Mouse (Mus musculus) embryonic facial prominence, embryonic 14.5 days (tissue): Measurements from ENCODE around the gene Gkap1. TPM values are rescaled to one million over a fixed set of nuclear protein-coding genes. Genes with fewer than 3 reads are reported as not detected.

Experiments used
- ATAC-seq: fragments of 200-750 bp; cut with Nextera tagmentation; 2 replicates; pipeline ENCODE4 v1.8.0; 2017; ENCODE audit warnings: low read depth, moderate number of reproducible peaks, moderate TSS enrichment
- DNase-seq: peaks from one replicate; pipeline ENCODE4 v3.0.0-alpha.2; 2015; ENCODE audit warnings: low spot score
- H3K27ac ChIP-seq: fragments of 300-500 bp; sonication (generic); replicated peaks from 2 replicates; pipeline ENCODE4 v1.5.1; 2014; ENCODE audit warnings: low read depth, mild to moderate bottlenecking, low read length, moderate library complexity
- H3K27me3 ChIP-seq: fragments of 300-500 bp; sonication (generic); replicated peaks from 2 replicates; pipeline ENCODE4 v1.6.1; 2014; ENCODE audit warnings: low read length; ENCODE audit not compliant: control insufficient read depth, insufficient read depth
- H3K36me3 ChIP-seq: fragments of 300-500 bp; sonication (generic); 2 replicates; pipeline ENCODE4 v1.6.1; 2014; ENCODE audit warnings: low read length, mixed read lengths; ENCODE audit not compliant: control insufficient read depth, insufficient read depth
- H3K4me1 ChIP-seq: fragments of 300-500 bp; sonication (generic); 2 replicates; pipeline ENCODE4 v1.6.1; 2014; ENCODE audit warnings: antibody characterized with exemption, low read length; ENCODE audit not compliant: control insufficient read depth, insufficient read depth
- H3K4me2 ChIP-seq: fragments of 300-500 bp; sonication (generic); 2 replicates; pipeline ENCODE4 v1.6.1; 2014; ENCODE audit warnings: low read depth, mild to moderate bottlenecking, low read length, moderate library complexity, mixed read lengths
- H3K4me3 ChIP-seq: fragments of 300-500 bp; sonication (generic); 2 replicates; pipeline ENCODE4 v1.5.1; 2014; ENCODE audit warnings: low read depth, mild to moderate bottlenecking, low read length
- H3K9ac ChIP-seq: fragments of 300-500 bp; sonication (generic); 2 replicates; pipeline ENCODE4 v1.6.1; 2014; ENCODE audit warnings: low read depth, mild to moderate bottlenecking, low read length, moderate library complexity, mixed read lengths
- H3K9me3 ChIP-seq: fragments of 300-500 bp; sonication (generic); 2 replicates; pipeline ENCODE4 v1.6.1; 2016; ENCODE audit warnings: low read length; ENCODE audit not compliant: control insufficient read depth
- WGBS: fragments of 180-500 bp; shearing (Covaris S2); extraction: QIAGEN DNeasy Blood & Tissue Kit; methylation state at CpG from one replicate; pipeline ENCODE4 v1.1.7; 2014; 5-methylcytosine and 5-hydroxymethylcytosine counted together
- polyA plus RNA-seq: library from polyadenylated mRNA; unstranded; fragments of >200 nt; fragmentation: Nextera tagmentation; extraction: Ambion mirVana; gene quantifications from 2 replicates; pipeline ENCODE4 v1.2.1, GENCODE M21; 2014

Gene Gkap1
- polyA plus RNA-seq, 1 experiment from 2014 or later, result 28.6 TPM

DNA sequence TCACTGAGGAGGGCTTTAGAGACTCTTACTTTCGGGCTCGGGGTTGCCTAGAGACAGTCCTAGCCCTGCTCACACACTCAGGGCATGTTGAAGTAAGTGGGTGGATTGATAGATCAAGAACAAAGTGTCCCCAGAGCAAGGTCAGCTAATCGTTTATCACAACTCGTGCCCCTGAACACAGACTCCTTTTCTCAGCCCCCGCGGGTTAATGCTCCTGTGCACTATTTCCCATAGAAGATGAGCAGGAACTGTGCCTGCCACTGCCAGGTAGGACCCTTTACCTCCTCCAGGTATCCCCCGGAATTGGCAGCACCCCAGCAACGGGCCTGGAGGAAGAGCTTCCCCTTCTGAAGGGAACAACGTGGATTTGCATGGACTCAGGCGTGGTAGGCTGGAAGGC lies 757 bp upstream of the Gkap1 start:
- H3K4me1 ChIP-seq, result peaks cover 5% of the 10 kb centered on the region
- H3K9ac ChIP-seq, result no peak overlapping the region
- no peak overlapping the region for H3K4me3 ChIP-seq
- ATAC-seq (no peak), DNase-seq (no peak)
- 76% methylated on average over 10 of the region's 10 CpGs for WGBS
- H3K27ac ChIP-seq, result no peak overlapping the region
- no peaks in the 10 kb centered on the region for H3K9me3 ChIP-seq
- no peaks in the 10 kb centered on the region for H3K36me3 ChIP-seq
- no peak overlapping the region for H3K4me2 ChIP-seq
- H3K27me3 ChIP-seq, result no peaks in the 10 kb centered on the region

DNA sequence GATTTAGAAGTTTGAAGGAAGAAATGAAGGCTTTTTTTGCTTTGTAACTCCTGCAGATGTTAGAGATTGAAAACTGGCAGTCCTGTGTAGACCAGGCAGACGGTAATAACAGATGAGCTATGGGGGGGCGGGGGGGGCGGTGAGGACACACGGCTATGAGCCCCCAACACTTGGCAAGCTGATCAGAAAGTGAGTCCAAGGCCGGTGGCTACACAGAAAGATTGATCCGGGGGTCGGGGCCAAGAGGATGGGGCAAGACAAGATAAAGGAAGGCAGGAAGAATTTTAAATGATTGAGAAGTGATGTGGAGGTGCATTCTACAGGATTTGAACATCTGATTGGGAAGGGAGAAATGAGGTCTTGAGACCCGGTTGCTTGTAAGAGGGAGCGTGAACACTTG lies 423 bp downstream of the Gkap1 start:
- Histone ChIP-seq H3K9ac (peak overlapping the region; percentile 84), H3K4me2 (peak overlapping the region; percentile 87), H3K4me1 (peaks cover 5% of the 10 kb centered on the region), H3K36me3 (no peaks in the 10 kb centered on the region), H3K9me3 (no peaks in the 10 kb centered on the region), H3K27ac (no peak overlapping the region; the same call in 1 of the 2 replicates), H3K27me3 (no peaks in the 10 kb centered on the region), H3K4me3 (peak overlapping the region; percentile 91)
- WGBS, result 20% methylated on average over 9 of the region's 9 CpGs
- DNase-seq (no peak), ATAC-seq (no peak)

DNA sequence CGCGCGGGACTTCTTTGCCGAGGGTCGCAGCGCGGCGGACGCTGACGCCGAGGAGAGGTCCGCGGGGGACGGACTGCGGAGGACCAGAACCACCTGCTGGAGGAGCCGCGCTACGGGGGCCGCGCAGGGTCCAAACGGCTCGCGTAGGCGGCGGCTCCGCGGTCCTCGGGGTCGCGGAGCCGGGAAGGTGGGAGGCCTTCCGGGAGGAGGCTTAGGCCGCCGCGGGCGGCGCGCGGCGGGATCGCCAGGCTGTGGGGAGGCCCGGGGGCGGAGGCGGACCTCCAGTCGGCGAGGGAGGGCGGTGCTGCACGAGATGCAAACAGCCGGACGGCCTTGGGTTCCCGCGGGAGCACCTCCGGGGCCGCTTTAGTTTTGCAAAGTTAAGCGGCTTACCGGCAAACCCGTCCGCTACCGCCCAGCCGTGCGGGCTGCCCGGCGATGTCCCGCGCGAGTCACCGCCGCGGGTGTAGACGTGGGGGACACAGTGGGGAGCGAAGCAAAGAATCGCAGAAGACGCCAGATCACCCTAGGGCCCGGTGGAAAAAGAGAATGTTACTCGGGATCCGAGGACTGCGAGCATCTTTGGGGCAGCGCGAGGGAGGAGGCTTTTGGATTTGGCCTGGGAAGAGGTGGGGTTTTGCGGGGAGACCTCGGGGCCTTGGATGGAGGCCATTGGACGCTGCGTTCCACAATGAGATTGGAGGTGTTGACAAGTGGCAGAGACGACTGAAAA lies 1.1 kb downstream of the Gkap1 start:
- Histone ChIP-seq H3K4me2 (peak overlapping the region; percentile 87), H3K9ac (peak overlapping the region; percentile 84), H3K27ac (peak overlapping the region; percentile 80), H3K27me3 (no peaks in the 10 kb centered on the region), H3K4me3 (peak overlapping the region; percentile 91), H3K9me3 (no peaks in the 10 kb centered on the region), H3K4me1 (peaks cover 5% of the 10 kb centered on the region), H3K36me3 (no peaks in the 10 kb centered on the region)
- ATAC-seq (peak; percentile 91), DNase-seq (peak; percentile 88)
- under 1% methylated on average over 42 of the region's 84 CpGs for WGBS

DNA sequence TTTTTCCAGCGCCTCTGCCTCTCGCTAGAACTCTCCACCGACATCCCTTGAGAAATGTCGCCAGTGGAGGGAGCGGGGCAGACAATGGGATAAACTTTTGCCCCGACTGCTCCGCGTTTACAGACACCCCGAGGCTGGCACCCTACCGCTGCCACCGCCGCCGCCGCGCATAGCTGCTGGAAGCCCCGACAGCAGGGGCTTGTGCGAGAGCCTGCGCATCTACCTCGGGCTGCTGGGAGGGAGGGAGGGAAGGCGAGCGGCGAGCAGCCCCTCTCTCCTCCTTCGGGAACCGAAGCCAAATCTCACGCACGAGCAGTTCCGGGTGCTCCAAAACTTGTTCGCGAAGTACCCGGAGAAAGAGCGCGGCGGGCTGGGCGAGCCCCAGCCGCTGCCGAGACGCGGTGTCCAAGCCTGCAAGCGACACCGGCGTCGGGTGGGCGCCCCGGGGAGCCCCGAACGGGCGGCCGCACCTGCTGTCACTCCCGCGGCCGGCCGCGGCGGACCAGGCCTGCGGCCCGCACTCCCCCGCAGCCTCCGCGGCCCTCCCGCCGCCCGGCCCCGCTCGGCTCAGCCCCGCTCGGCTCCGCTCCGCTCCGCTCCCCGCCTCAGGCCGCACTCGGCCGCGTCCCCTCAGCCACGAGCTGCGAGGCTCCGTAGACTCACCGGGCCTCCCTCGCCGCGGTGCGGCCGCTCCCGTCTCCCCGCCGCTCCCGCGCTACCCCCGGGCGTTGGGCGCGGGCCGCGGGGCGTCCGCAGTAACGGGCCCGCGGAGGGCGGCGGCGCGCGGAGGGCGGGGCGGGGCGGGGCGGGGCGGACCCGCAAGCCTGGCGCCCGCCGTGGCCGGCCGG lies 1.9 kb downstream of the Gkap1 start:
- Histone ChIP-seq H3K27me3 (no peaks in the 10 kb centered on the region), H3K9me3 (no peaks in the 10 kb centered on the region), H3K27ac (peak overlapping the region; percentile 80), H3K4me2 (peak overlapping the region; percentile 87), H3K36me3 (no peaks in the 10 kb centered on the region), H3K4me1 (peaks cover 5% of the 10 kb centered on the region), H3K4me3 (peak overlapping the region; percentile 91), H3K9ac (peak overlapping the region; percentile 84)
- under 1% methylated on average over 34 of the region's 115 CpGs for WGBS
- DNase-seq (peak; percentile 71), ATAC-seq (peak; percentile 72)

DNA sequence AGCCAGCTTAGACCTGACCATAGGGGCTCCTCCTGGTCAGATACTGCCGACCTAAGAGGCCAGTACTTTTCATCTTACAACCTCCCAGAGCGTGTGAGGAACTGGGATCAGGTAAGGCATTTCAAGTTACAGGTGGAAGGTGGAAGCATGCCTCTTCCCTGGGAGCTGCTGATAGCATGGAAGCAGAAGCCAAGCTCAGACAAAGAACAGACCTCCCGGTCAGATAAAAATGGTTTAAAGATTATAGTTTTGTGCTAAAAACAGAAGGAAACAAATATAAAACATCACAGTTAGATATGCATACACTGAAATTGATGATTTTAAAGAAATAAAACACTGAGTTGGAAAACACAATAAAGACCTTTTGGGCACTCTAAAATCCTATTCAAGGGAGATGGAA lies 8.6 kb downstream of the Gkap1 start:
- Histone ChIP-seq H3K27me3 (no peaks in the 10 kb centered on the region), H3K9ac (no peak overlapping the region), H3K4me2 (no peak overlapping the region), H3K27ac (no peak overlapping the region), H3K9me3 (no peaks in the 10 kb centered on the region), H3K36me3 (peaks cover under 1% of the 10 kb centered on the region; the same call in 1 of the 2 replicates), H3K4me1 (no peaks in the 10 kb centered on the region), H3K4me3 (no peak overlapping the region)
- WGBS, result 87% methylated on average over 3 of the region's 3 CpGs
- no peak for DNase-seq
- no peak for ATAC-seq

DNA sequence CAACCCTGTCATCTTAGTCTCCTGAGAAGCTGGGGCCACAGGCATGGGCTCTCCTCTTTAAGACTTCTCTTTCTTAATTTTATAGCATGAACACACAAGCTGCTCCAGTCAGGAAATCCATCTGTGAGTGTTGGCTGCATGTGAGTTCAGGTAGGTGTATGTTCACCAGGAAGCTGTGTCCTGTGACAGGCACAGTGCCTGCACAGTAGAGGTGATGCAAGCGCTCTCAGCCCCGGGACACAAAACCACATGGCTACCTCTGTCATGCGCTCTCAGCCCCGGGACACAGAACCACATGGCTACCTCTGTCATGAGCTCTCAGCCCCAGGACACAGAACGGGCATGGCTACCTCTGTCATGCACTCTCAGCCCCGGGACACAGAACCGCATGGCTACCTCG lies 12.0 kb downstream of the Gkap1 start:
- H3K4me2 ChIP-seq, result no peak overlapping the region
- DNase-seq (no peak), ATAC-seq (no peak)
- H3K27me3 ChIP-seq, result no peaks in the 10 kb centered on the region
- no peak overlapping the region for H3K27ac ChIP-seq
- H3K36me3 ChIP-seq, result peaks cover 10% of the 10 kb centered on the region; the same call in 1 of the 2 replicates
- H3K9ac ChIP-seq, result no peak overlapping the region
- 72% methylated on average over 8 of the region's 8 CpGs for WGBS
- H3K4me1 ChIP-seq, result no peaks in the 10 kb centered on the region
- H3K9me3 ChIP-seq, result no peaks in the 10 kb centered on the region
- H3K4me3 ChIP-seq, result no peak overlapping the region

DNA sequence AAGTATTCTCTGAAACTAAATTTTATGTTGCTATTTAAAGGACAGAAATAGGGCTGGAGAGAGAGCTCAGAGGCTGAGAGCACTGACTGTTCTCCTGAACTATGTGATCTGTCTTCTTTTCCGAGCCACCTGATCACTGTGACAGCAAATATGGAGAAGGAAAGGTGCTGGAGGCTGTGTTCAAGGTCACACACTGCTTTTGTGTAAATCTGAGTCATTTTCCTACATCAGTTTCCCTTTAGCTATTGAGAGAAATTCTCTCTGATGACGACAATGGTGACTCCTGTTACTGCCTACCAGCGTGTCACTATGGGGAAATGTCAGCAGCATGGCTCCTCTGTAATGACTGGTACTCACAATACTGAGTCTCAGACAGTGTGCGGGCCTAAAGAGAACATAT lies 13.8 kb downstream of the Gkap1 start:
- no peak overlapping the region for H3K4me3 ChIP-seq
- 85% methylated on average over 4 of the region's 4 CpGs for WGBS
- DNase-seq (no peak), ATAC-seq (no peak)
- no peaks in the 10 kb centered on the region for H3K9me3 ChIP-seq
- H3K27ac ChIP-seq, result no peak overlapping the region
- no peak overlapping the region for H3K9ac ChIP-seq
- H3K36me3 ChIP-seq, result peaks cover 10% of the 10 kb centered on the region; the same call in 1 of the 2 replicates
- no peaks in the 10 kb centered on the region for H3K4me1 ChIP-seq
- no peaks in the 10 kb centered on the region for H3K27me3 ChIP-seq
- H3K4me2 ChIP-seq, result no peak overlapping the region

DNA sequence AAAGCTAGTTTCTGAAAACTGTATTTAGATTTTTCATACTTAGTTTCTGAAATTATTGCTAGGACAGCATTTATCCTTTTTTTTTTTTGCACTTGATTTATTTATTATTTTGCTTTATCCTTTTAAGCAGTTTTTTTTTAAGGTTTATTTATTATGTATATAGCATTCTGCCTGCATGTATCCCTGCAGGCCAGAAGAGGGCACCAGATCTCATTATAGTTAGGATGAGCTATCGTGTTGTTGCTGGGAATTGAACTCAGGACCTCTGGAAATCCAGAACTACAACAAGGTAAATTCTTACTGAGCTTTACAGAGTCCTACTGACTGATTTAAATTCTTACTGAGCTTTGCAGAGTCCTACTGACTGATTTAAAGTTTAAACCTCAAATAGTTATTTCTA lies 22.2 kb downstream of the Gkap1 start:
- ATAC-seq (no peak), DNase-seq (no peak)
- Histone ChIP-seq H3K27ac (no peak overlapping the region), H3K4me3 (no peak overlapping the region), H3K9me3 (no peaks in the 10 kb centered on the region), H3K4me1 (no peaks in the 10 kb centered on the region), H3K27me3 (no peaks in the 10 kb centered on the region), H3K9ac (no peak overlapping the region), H3K4me2 (no peak overlapping the region), H3K36me3 (peaks cover 30% of the 10 kb centered on the region; the same call in 1 of the 2 replicates)
- 92% methylated on average over 1 of the region's 1 CpGs for WGBS
